Mouse (Mus musculus): Measurements from ENCODE around the gene Bach1.

Bach1 gene

DNA sequence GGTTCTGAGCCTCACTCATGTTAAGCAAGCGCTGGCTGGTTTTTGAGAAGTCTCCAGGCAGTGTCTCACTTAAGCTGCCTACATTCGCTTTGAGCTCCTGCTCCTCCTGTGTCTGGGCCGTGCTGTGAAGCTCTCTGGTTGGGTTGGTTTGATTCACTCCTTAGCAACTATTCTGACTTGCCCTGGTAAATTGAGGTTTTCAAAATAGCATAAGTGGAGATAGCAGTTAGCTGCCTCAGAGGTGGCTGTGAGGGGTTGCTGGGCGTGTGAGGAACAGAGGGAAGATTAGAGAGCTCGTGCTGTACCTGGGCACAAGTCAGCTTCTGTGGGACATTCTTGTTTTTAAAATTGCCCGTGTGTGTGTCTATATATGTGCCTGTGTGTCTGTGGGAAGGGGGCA lies 27.6 kb downstream of the Bach1 start:
- in situ Hi-C loops (cut with MboI; ENCODE audit: low pct_unique_long_range_greater_than_20kb in 1 of 2, low sequenced_read_pairs in 2 of 2, unreplicated experiment in 1 of 2) = loop anchor here in 1 of 2 experiments (10.0 kb wide), 1 partner anchor 112 kb away; no protein-coding TSS in a partner anchor

DNA sequence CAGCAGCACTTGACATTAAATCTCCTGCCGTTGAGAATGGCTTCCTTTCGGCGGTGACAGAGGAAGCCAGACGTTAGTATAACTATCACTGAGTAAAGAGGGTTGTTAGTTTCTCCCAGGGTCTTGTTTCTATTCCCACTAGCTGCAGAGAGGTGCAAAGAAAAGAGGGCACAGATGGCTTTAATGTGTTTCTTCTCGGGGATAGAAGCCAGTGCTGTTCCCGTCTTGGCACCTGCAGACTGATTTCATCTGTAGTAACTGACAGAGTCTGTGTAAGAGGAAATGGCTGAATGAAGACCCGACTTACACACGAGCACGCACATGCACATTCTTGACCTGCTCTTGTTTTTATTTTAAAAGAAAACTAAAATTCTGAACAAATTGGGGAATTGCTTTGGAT lies 28.5 kb downstream of the Bach1 start:
- in situ Hi-C loops (cut with MboI; ENCODE audit: low pct_unique_long_range_greater_than_20kb in 1 of 2, low sequenced_read_pairs in 2 of 2, unreplicated experiment in 1 of 2) = loop anchor here in 1 of 2 experiments (10.0 kb wide), 1 partner anchor 112 kb away; no protein-coding TSS in a partner anchor

DNA sequence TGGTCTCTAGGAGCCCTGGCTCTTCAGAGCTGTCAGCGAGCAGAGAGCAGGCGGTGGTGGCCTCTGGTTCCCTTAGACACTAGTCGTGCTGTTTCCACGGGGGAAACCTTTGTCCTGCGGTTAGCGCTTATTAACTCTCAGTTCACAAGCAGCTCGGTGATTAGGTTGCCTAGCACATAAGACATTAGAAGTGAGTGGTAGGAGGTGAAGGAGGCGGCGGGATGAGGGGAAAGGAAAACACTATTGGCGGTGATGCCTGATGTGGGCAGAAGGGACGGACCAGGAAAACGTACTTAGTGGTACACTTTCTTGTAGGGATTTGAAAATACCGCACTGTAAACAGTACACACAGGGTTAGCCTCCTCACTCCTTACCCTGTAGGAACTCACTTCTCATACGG lies 29.2 kb downstream of the Bach1 start:
- in situ Hi-C loops (cut with MboI; ENCODE audit: low pct_unique_long_range_greater_than_20kb in 1 of 2, low sequenced_read_pairs in 2 of 2, unreplicated experiment in 1 of 2) = loop anchor here in 1 of 2 experiments (10.0 kb wide), 1 partner anchor 113 kb away; no protein-coding TSS in a partner anchor

DNA sequence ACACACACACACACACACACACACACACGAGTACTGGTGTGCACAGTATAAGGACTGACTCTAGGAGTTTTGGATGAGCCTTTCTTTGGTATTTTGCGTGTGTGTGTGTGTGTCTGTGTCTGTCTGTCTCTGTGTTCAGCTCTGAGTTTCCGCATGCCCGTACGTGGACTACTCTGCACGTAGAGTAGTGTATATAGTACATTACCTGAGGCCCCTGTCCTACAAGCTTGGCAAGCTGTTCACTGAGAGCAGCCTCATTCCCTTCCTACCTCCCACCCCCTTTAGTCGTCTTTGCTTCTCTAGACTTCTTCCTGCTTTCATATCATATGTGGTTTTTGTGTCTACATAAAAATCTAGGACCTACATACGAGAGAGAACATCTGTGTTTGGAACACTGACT lies 30.0 kb downstream of the Bach1 start:
- in situ Hi-C loops (cut with MboI; ENCODE audit: low pct_unique_long_range_greater_than_20kb in 1 of 2, low sequenced_read_pairs in 2 of 2, unreplicated experiment in 1 of 2) = loop anchor here in 1 of 2 experiments (10.0 kb wide), 1 partner anchor 114 kb away; no protein-coding TSS in a partner anchor

DNA sequence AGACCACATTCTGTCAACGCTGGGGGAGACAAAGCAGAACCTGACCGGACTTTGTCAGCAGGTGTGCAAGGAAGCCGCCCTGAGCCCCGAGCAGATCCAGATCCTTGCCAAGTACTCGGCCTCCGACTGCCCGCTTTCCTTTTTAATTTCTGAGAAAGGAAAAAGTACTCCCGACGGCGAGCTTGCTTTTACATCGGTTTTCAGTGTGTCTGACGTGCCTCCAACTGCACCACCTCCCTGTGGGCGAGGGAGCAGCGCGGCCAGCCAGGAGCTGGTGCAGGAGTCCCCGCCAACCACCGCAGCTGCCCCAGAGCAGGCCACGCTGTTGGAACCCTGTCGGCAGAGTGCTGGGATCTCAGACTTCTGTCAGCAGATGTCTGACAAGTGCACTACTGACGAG lies 30.7 kb downstream of the Bach1 start:
- in situ Hi-C loops (cut with MboI; ENCODE audit: low pct_unique_long_range_greater_than_20kb in 1 of 2, low sequenced_read_pairs in 2 of 2, unreplicated experiment in 1 of 2) = loop anchor here in 1 of 2 experiments (10.0 kb wide), 1 partner anchor 115 kb away; no protein-coding TSS in a partner anchor

DNA sequence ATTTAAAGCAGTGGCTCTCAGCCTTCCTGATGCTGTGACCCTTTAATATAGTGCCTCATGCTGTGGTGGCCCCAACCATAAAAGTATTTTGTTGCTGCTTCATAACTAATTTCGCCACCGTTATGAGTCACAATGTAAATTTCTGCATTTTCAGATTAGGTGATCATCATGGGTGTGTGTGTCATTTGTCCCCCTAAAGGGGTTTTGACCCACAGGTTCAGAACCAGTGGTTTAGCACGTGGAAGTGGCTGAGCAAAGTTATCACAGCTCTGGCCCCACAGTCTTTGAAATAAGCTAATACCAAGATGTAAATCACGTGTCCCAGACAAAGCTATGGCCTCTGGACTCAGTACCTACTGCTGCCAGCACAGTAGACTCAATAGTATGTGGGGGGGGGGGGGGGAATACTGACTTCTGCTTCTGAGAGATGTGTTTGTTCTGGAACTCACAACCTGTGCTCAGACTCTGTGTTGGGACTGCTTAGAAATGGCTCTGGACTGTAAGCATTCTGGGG lies 36.2 kb downstream of the Bach1 start:
- in situ Hi-C loops (cut with MboI; ENCODE audit: low pct_unique_long_range_greater_than_20kb in 1 of 2, low sequenced_read_pairs in 2 of 2, unreplicated experiment in 1 of 2) = no loop called here

DNA sequence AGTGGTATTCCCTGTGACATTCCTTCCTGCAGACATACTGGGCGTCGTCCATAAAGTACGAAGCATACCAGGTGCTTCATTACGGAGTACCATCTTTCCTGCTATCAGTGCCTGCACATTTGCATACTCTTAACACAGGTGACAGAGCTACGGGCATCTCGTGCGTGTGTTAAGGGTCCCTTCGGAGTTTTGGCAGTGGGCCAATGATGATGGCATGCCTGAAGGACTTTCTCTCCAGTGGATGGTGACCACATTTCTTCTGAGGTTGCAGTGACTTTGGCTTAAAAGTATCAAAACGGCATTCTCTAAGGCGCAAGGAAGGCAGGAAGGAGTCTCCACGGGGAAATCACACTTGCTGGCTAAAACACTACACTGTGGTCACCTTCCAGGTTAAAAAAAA lies 37.4 kb downstream of the Bach1 start:
- in situ Hi-C loops (cut with MboI; ENCODE audit: low pct_unique_long_range_greater_than_20kb in 1 of 2, low sequenced_read_pairs in 2 of 2, unreplicated experiment in 1 of 2) = no loop called here

DNA sequence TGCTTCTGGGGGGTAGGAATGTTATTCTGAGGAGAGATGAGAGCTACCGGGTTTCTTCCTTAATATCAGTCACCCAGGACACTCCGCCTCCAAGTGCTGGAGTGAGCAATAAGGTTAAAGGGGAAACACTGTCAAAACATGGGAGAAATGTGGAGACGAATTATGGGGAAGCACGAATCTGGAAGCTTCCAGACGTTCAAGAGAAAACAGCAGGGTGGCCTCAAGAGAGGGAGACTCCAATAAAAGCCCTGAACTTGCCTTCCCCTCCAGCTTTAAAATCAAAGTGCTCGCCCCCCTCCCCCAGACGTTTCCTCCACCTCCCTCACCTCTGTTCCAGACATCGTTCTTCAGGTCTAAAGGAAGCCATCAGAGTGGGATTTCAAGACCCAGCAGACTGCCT lies 38.6 kb downstream of the Bach1 start:
- in situ Hi-C loops (cut with MboI; ENCODE audit: low pct_unique_long_range_greater_than_20kb in 1 of 2, low sequenced_read_pairs in 2 of 2, unreplicated experiment in 1 of 2) = no loop called here

DNA sequence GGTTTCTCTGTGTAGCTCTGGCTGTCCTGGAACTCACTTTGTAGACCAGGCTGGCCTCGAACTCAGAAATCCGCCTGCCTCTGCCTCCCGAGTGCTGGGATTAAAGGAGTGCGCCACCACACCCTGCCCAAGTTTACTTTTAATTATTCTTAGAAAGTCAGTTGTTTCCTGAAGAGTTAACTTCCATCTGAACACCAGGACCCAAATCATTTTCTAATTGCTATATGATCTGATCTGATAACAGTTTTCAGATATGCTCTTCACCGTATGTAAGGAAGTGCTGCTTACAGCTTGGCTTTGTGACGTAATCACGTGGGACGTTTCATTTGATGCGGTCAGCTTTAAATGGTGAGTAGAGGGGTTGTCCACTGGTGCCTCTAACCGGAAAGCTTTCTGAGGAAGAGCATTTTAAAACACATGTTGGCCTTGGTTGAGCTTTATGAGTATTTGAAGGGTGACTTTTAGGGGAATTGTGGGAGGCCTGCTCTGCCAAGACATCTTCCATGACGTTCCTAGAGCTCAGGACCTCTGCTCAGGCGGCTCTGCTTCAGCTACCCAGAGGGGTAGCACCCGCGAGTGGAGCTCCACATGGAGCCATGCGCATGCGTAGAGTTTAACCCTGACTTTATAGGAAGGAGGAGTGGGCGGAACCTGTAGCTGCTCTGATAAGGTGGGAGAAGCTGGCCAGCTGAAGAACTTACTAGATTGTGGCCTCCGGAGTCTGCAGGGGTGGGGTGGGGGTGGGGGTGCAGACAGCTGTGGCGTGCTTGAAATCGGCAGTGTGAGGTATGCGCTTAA lies 39.3 kb downstream of the Bach1 start:
- in situ Hi-C loops (cut with MboI; ENCODE audit: low pct_unique_long_range_greater_than_20kb in 1 of 2, low sequenced_read_pairs in 2 of 2, unreplicated experiment in 1 of 2) = no loop called here

DNA sequence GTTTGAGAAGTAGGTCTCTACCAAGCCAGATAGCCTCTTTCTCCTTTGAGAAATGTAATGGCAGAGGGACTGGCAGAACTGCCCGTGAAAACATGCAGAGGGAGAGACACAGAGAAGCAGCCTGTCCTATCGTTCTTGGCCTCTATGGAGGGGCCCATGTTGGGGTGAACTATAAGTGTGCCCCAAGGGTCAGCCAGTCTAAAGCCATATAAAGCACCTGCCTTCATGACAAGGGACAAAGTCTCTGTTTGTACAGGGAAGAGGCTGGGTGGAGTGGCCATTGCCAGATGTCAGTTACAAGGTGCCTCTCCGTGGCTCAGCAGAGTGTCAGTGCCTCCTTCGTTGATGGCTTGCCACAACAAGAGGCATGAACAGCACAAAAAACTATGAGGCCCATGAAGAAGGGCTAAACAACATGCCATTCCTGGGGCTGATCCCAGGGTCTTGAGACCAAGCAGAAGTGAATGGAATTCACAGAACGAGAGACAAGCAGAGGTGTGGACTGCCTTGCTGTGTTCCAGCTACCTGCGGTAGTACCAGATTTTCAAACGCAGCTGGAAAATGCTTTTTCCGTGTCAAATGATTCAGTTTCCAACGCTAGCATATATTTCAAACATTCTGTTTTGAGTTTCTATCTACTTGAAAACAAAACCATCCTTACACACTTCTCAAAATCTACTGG lies 42.4 kb downstream of the Bach1 start:
- in situ Hi-C loops (cut with MboI; ENCODE audit: low pct_unique_long_range_greater_than_20kb in 1 of 2, low sequenced_read_pairs in 2 of 2, unreplicated experiment in 1 of 2) = loop anchor here in 1 of 2 experiments (10.0 kb wide), 1 partner anchor 146 kb away; no protein-coding TSS in a partner anchor

DNA sequence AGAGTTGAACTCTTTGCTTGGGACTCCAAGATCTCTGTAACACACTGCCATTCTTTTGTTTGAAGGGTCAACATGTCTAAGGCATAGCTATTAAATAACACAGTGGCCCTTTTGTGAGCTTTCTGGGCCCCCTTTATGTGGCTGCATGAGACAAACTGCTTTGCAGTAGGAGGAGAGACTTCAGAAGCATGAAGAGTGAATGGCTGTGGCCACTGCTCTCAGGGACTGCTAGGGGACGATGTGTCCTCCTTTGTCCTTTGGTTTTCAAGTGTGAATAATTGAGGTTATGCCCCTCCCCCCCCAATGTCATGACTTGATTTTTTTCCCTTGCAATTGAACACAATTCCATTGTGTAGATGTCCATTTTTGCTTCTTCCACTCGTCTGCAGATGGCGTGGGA lies 44.9 kb downstream of the Bach1 start:
- in situ Hi-C loops (cut with MboI; ENCODE audit: low pct_unique_long_range_greater_than_20kb in 1 of 2, low sequenced_read_pairs in 2 of 2, unreplicated experiment in 1 of 2) = loop anchor here in 1 of 2 experiments (10.0 kb wide), 1 partner anchor 149 kb away; no protein-coding TSS in a partner anchor

DNA sequence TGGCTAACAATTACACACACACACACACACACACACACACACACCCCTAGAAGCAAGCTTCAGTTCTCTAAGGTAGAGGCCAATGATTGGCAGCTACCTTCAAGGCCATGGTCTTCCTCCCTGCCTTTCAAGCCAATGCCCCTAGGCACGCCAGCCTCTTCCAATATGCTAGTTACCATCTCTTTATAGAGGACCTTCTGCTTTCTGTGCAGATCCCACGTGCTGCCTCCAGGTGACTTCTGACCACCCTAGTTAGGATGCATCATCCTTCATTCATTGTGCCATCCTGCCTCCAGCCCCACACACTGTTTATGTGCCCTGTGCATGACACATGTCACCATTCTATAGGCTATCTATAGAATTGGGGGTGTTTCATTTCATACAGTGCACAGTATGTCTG lies 45.6 kb downstream of the Bach1 start:
- in situ Hi-C loops (cut with MboI; ENCODE audit: low pct_unique_long_range_greater_than_20kb in 1 of 2, low sequenced_read_pairs in 2 of 2, unreplicated experiment in 1 of 2) = loop anchor here in 1 of 2 experiments (10.0 kb wide), 1 partner anchor 150 kb away; no protein-coding TSS in a partner anchor

DNA sequence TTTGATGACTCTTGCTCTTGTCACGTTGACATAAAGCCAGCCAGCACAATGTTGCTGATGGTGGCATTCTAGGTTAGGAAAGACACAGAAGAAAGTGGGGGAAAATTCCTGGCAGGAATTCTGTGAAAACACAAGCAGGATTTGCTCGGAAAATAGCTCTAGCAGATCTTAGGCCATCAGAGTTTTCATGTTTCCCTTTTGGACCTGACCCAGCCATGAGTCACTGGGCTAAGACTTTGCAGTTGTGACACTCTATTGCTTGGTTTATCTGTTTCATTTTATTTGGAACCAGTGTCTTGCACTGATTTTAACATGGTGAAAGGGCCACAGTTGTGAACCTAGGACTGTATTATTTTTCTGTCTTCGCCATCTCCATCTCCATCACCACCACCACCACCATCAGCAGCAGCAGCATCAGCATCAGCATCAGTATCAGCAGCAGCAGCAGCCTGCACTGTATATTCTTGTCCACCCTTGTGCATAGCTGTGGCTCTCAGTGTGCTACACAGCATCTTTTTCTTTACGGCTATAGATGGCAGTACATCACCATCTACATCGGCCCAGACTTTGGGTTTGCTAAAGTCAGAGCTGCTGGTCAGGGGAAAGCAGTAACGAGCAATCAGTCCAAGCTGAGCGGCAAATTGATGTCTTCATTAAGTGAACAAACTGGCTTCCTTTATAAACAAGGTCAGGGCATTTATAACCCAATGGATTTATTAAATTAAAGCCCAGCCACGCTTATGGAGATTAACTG lies 46.6 kb downstream of the Bach1 start:
- in situ Hi-C loops (cut with MboI; ENCODE audit: low pct_unique_long_range_greater_than_20kb in 1 of 2, low sequenced_read_pairs in 2 of 2, unreplicated experiment in 1 of 2) = loop anchor here in 1 of 2 experiments (10.0 kb wide), 1 partner anchor 151 kb away; no protein-coding TSS in a partner anchor

DNA sequence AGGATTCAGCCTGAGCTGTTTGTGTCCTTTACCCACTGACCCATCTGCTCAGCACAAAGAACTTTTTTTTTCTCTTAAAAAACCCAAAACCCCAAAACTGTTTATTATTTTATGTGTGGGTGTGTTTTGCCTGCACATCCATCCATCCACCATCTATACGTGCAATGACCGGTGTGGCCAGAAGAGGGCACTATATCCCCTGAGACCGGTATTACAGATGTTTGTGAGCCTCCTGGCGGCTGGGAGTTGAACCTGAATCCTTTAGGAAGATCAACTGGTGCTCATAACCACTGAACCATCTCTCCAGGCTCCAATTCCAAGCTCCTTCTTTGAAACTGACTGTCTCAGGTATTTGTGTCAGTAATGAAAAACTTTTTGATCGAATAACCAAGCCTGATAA lies 48.0 kb downstream of the Bach1 start:
- in situ Hi-C loops (cut with MboI; ENCODE audit: low pct_unique_long_range_greater_than_20kb in 1 of 2, low sequenced_read_pairs in 2 of 2, unreplicated experiment in 1 of 2) = loop anchor here in 1 of 2 experiments (10.0 kb wide), 1 partner anchor 152 kb away; no protein-coding TSS in a partner anchor

DNA sequence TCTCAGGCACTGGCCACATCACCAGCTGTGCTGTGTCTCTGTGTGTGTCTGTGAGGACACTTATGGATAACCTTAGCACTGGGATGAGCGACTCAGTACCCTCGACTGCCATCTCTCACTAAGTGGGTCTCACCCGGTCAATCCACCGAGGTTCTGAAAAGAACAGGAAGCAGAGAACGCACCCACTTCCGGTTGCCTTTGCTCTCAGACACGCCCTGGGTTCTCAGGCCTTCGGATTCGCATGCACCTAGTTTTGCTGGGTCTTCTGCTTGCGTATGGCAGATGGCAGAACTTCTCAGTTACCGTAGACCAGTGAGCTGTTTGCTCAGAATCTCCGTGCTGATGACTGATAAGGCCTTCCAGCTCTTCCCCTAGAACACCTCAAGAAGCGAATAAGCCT lies 52.5 kb downstream of the Bach1 start:
- in situ Hi-C loops (cut with MboI; ENCODE audit: low pct_unique_long_range_greater_than_20kb in 1 of 2, low sequenced_read_pairs in 2 of 2, unreplicated experiment in 1 of 2) = loop anchor here (5.0 to 10.0 kb wide), 3 partner anchors 159 to 249 kb away; no protein-coding TSS in a partner anchor

DNA sequence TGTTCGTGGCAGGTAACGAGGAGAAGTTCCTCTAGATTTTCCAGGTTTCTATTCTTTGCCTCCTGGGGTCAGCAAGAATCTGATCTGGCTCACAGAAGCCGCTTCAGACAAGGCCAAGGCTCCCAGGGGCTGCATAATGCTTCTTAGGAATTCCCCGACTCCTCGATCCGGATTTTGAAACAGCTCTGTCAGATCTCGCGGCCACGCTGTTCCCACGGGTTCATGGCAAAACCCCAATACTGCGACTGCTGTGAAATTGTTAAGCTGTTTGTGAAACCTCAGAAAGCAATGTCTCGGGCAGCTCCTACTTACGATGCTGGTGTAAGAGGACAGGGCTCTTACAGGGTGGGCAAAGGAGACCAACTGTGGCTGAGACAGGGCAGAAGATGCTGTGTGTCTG lies 53.7 kb downstream of the Bach1 start:
- in situ Hi-C loops (cut with MboI; ENCODE audit: low pct_unique_long_range_greater_than_20kb in 1 of 2, low sequenced_read_pairs in 2 of 2, unreplicated experiment in 1 of 2) = loop anchor here (5.0 to 10.0 kb wide), 3 partner anchors 160 to 250 kb away; no protein-coding TSS in a partner anchor

DNA sequence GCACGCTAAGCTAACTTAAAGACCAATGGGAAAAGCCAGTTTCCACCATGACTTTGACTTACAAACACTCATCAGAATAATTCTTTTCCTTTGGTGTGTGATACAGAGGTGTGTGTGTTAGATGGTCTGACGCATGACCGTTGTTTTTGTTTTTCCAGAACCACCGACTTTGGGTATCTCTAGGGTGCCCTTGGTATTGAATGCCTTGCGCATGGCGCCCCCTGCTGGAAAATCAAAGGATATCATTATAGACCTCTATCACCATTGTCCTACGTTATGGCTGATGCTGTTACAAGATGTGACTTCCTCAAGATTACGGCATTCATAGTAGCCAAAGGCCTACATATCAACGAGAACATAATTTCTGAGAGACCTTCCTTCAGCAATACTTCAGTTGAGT lies 56.1 kb downstream of the Bach1 start:
- in situ Hi-C loops (cut with MboI; ENCODE audit: low pct_unique_long_range_greater_than_20kb in 1 of 2, low sequenced_read_pairs in 2 of 2, unreplicated experiment in 1 of 2) = loop anchor here (5.0 to 10.0 kb wide), 3 partner anchors 163 to 253 kb away; no protein-coding TSS in a partner anchor

DNA sequence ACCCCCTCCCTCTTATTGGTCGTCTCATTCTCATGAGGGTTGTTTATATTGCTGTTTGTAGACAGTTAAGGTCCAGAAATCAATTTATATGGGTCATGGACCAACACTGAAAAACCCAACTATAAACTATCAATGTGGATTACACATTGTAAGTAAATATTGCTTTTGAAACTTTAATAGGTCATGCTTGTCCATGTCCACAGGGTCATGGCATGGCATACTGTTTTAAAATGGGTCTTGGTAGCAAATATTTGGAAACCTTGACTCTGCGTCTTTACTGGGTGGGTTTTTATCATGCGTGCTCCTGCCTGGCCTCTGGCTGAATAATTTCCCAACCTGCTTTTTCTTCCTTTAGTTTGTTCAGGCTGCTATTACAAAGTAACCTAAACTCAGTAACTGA lies 57.2 kb downstream of the Bach1 start:
- in situ Hi-C loops (cut with MboI; ENCODE audit: low pct_unique_long_range_greater_than_20kb in 1 of 2, low sequenced_read_pairs in 2 of 2, unreplicated experiment in 1 of 2) = loop anchor here in 1 of 2 experiments (10.0 kb wide), 1 partner anchor 251 kb away; no protein-coding TSS in a partner anchor
